Mouse (Mus musculus) inflammation-experienced regulatory T-cells, adult 16 weeks (primary cell): Measurements from ENCODE around the gene Olfr114. TPM values are rescaled to one million over a fixed set of nuclear protein-coding genes. Genes with fewer than 3 reads are reported as not detected.

Experiments
- polyA plus RNA-seq: library from polyadenylated mRNA; unstranded; fragments of 100-300 nt; shearing (Covaris generic); gene quantifications from one replicate; pipeline ENCODE4 v1.2.1, GENCODE M21; 2017

The Olfr114 gene
- not detected for polyA plus RNA-seq

GRCm38 (mm10) chr17:37592643-37593042 is at the start of gene Olfr114:
TSS of gene Olfr114 (minus strand) at chr17:37592743.

GRCm38 (mm10) chr17:37627009-37627408 is 34.5 kb upstream of the Olfr114 start, which contains the start of the genes Olfr115 and Olfr116:
TSS of gene Olfr115 (minus strand) at chr17:37627109.
TSS of gene Olfr116 (minus strand) at chr17:37627199.

GRCm38 (mm10) chr17:37577563-37577962 is 15.0 kb downstream of the Olfr114 start, which contains the start of gene Olfr113:
TSS of gene Olfr113 (minus strand) at chr17:37577663.

GRCm38 (mm10) chr17:37569351-37569750 is 23.2 kb downstream of the Olfr114 start, which contains the start of gene Olfr112:
TSS of gene Olfr112 (minus strand) at chr17:37569451.

Other genes with a start within 250 kb of the Olfr114 start
- not detected for gene Olfr104-ps, start 233.2 kb downstream of the Olfr114 start, polyA plus RNA-seq
- not detected for gene Olfr105-ps, start 213.7 kb downstream of the Olfr114 start, polyA plus RNA-seq
- gene Olfr106-ps, start 202.3 kb downstream of the Olfr114 start, polyA plus RNA-seq = not detected
- 0.09 TPM for gene Olfr107, start 193.5 kb downstream of the Olfr114 start, polyA plus RNA-seq
- not detected for gene Olfr108, start 147.3 kb downstream of the Olfr114 start, polyA plus RNA-seq
- gene Olfr109, start 133.8 kb downstream of the Olfr114 start, polyA plus RNA-seq = not detected
- gene H2-M2, start 109.2 kb downstream of the Olfr114 start, polyA plus RNA-seq = not detected
- gene Olfr110, start 100.3 kb downstream of the Olfr114 start, polyA plus RNA-seq = not detected
- gene Olfr111, start 84.7 kb downstream of the Olfr114 start, polyA plus RNA-seq = not detected
- gene Olfr112, start 23.3 kb downstream of the Olfr114 start, polyA plus RNA-seq = 0.24 TPM
- not detected for gene Olfr113, start 15.1 kb downstream of the Olfr114 start, polyA plus RNA-seq
- gene Olfr115, start 34.4 kb upstream of the Olfr114 start, polyA plus RNA-seq = not detected
- not detected for gene Olfr116, start 34.5 kb upstream of the Olfr114 start, polyA plus RNA-seq
- not detected for gene Olfr117, start 71.0 kb upstream of the Olfr114 start, polyA plus RNA-seq
- gene Olfr118, start 74.2 kb upstream of the Olfr114 start, polyA plus RNA-seq = not detected
- gene Olfr119, start 103.8 kb upstream of the Olfr114 start, polyA plus RNA-seq = not detected
- gene Olfr120, start 129.1 kb upstream of the Olfr114 start, polyA plus RNA-seq = not detected
- gene Olfr121, start 156.1 kb upstream of the Olfr114 start, polyA plus RNA-seq = not detected
- not detected for gene Olfr122, start 175.9 kb upstream of the Olfr114 start, polyA plus RNA-seq
- not detected for gene Olfr123, start 200.8 kb upstream of the Olfr114 start, polyA plus RNA-seq
- gene Olfr124, start 207.1 kb upstream of the Olfr114 start, polyA plus RNA-seq = not detected
- not detected for gene Olfr125, start 240.2 kb upstream of the Olfr114 start, polyA plus RNA-seq